Mouse (Mus musculus) hindbrain, embryonic 16.5 days (tissue): ENCODE results near the gene Mss51. TPM values are rescaled to one million over a fixed set of nuclear protein-coding genes. Genes with fewer than 3 reads are reported as not detected.

Experiments used
- polyA plus RNA-seq: library from polyadenylated mRNA; unstranded; fragments of >200 nt; fragmentation: Nextera tagmentation; extraction: Ambion mirVana; gene quantifications from 2 replicates; pipeline ENCODE4 v1.2.1, GENCODE M21; 2015

Mss51 gene
- polyA plus RNA-seq, 1 experiment from 2014 or later, result 0.30 TPM

Other genes starting within 250 kb of the Mss51 start
- gene Kcnk16, start 227.7 kb downstream of the Mss51 start, polyA plus RNA-seq, result 0.09 TPM in 1 of 2 replicates, not detected in the other
- gene Nudt13, start 202.2 kb downstream of the Mss51 start, polyA plus RNA-seq, result 15.8 and 16.4 TPM in 2 replicates
- gene Ecd, start 148.8 kb downstream of the Mss51 start, polyA plus RNA-seq, result 46.5 and 52.5 TPM in 2 replicates
- 40.1 and 40.4 TPM in 2 replicates for gene Fam149b, start 148.7 kb downstream of the Mss51 start, polyA plus RNA-seq
- gene Dnajc9, start 108.0 kb downstream of the Mss51 start, polyA plus RNA-seq, result 129 and 131 TPM in 2 replicates
- gene Mrps16, start 103.3 kb downstream of the Mss51 start, polyA plus RNA-seq, result 64.7 and 68.0 TPM in 2 replicates
- gene Cfap70, start 44.7 kb downstream of the Mss51 start, polyA plus RNA-seq, result 1.2 and 1.9 TPM in 2 replicates
- 20.6 and 20.8 TPM in 2 replicates for gene Anxa7, start 16.8 kb downstream of the Mss51 start, polyA plus RNA-seq
- gene Ppp3cb, start 49.7 kb upstream of the Mss51 start, polyA plus RNA-seq, result 67.1 and 87.0 TPM in 2 replicates
- 8.7 and 10.6 TPM in 2 replicates for gene Usp54, start 144.2 kb upstream of the Mss51 start, polyA plus RNA-seq
- 0.15 and 3.7 TPM in 2 replicates for gene Myoz1, start 159.6 kb upstream of the Mss51 start, polyA plus RNA-seq
- 0.23 and 1.6 TPM in 2 replicates for gene Synpo2l, start 171.5 kb upstream of the Mss51 start, polyA plus RNA-seq
- gene Sec24c, start 177.4 kb upstream of the Mss51 start, polyA plus RNA-seq, result 80.6 and 103 TPM in 2 replicates
- 29.1 and 30.1 TPM in 2 replicates for gene Fut11, start 198.1 kb upstream of the Mss51 start, polyA plus RNA-seq
- 148 and 163 TPM in 2 replicates for gene Chchd1, start 206.1 kb upstream of the Mss51 start, polyA plus RNA-seq
- gene Zswim8, start 210.7 kb upstream of the Mss51 start, polyA plus RNA-seq, result 36.1 and 42.2 TPM in 2 replicates
- 16.7 and 20.8 TPM in 2 replicates for gene Ndst2, start 237.7 kb upstream of the Mss51 start, polyA plus RNA-seq